11 mouse cellular contexts compared by ENCODE assay signal in the genomic region with DNA sequence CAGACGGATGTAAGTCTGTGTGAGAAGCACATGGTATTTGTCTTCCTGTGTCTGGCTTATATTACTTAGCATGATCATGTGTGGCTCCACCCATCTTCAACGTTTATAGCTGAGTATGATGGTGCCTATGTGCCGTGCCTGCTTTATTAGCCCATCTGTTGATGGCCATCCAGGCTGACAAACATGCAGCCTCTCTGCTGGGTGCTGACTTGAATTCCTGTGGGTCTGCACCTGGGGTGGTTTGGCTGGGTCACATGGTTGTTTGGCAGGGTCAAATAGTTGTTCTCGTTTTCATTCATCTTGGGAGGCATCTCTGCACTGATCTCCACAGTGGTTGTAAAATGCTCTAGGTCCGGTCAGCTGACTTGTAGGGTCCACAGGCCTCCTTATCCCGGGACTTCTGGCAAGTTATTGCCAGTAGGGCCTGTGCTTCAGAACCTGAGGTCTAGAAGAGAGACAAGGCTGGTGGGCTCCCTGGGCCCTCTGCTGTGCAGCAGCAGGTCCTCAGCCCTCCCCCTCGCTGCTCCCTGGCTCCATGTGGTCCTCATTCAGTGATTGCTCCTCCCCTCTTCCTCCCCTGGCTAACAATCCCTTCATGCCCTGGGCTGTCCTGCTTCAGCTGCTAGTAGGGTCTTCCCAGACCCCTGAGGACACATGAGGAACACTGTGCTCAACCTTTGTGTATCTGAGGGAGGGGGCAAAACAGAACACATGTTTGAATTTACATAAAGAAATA. TPM values are rescaled to one million over a fixed set of nuclear protein-coding genes. Genes with fewer than 3 reads are reported as not detected.
A peak's percentile ranks its signal among the peaks of the same experiment; 100 is the strongest.
DNase-seq lines count a peak whose midpoint lies in the region; ATAC-seq and TF ChIP-seq lines count a peak whose summit lies in the region.
"Had no signal": no experiment of that assay in that cellular context is flagged by ENCODE, and none has a peak within 500 bp of the region (broad histone marks: within the 10 kb centered on the region; RNA-seq: fewer than 3 reads in every experiment).

No protein-coding gene starts in this region.

- TF ChIP-seq POLR2A in kidney, adult 2 months (IDR thresholded peaks at IDR 0.05; ENCODE audit: low read depth, low read length): no peak

- H3K9me3 ChIP-seq in forebrain, embryonic 10.5 days: no peaks in the 10 kb centered on the region
- no peaks in the 10 kb centered on the region for H3K9me3 ChIP-seq in forebrain, embryonic 15.5 days
- H3K9me3 ChIP-seq in stomach, embryonic 16.5 days (replicated peaks; ENCODE audit: control insufficient read depth, low read length): no peaks in the 10 kb centered on the region
- H3K9me3 ChIP-seq: limb, embryonic 13.5 days had no signal

- WGBS in forebrain, embryonic 10.5 days: 69% methylated on average over 7 of the region's 7 CpGs
- WGBS in forebrain, embryonic 15.5 days: 68% methylated on average over 7 of the region's 7 CpGs
- 58% methylated on average over 7 of the region's 7 CpGs for WGBS in kidney, adult 2 months
- WGBS in stomach, embryonic 16.5 days: 48% methylated on average over 7 of the region's 7 CpGs

- no peak for DNase-seq in forebrain, embryonic 10.5 days (ENCODE audit: extremely low spot score, low spot score)
- no peak for DNase-seq in kidney, adult 2 months
- DNase-seq in kidney, postnatal 10 days: no peak
- peak; percentile 12 for DNase-seq in urinary bladder, adult 2 months (ENCODE audit: low spot score)
- DNase-seq in urinary bladder, postnatal 4 days (ENCODE audit: low spot score in 2 of 2): no peak
- DNase-seq in thymus, postnatal 14 days: no peak
- DNase-seq: forebrain, postnatal 0 days; layer of hippocampus, adult 9-11 months had no signal

- no peak for ATAC-seq in forebrain, embryonic 15.5 days (replicated peaks)
- no peak for ATAC-seq in stomach, embryonic 16.5 days (ENCODE audit: insufficient read depth, low FRiP score)
- ATAC-seq: forebrain, postnatal 0 days had no signal

- no peak overlapping the region for H3K4me3 ChIP-seq in forebrain, embryonic 10.5 days
- no peak overlapping the region for H3K4me3 ChIP-seq in forebrain, embryonic 15.5 days
- H3K4me3 ChIP-seq in kidney, adult 2 months (ENCODE audit: insufficient read depth, low read depth, low read length): no peak overlapping the region
- H3K4me3 ChIP-seq in stomach, embryonic 16.5 days (replicated peaks; ENCODE audit: low read length): no peak overlapping the region
- H3K4me3 ChIP-seq: limb, embryonic 13.5 days had no signal

- H3K36me3 ChIP-seq in forebrain, embryonic 10.5 days (replicated peaks): no peaks in the 10 kb centered on the region
- H3K36me3 ChIP-seq in forebrain, embryonic 15.5 days: no peaks in the 10 kb centered on the region
- H3K36me3 ChIP-seq in kidney, adult 2 months (ENCODE audit: control insufficient read depth, insufficient read depth, low read length): no peaks in the 10 kb centered on the region
- H3K36me3 ChIP-seq in stomach, embryonic 16.5 days (ENCODE audit: control insufficient read depth, insufficient read depth, low read length): no peaks in the 10 kb centered on the region
- H3K36me3 ChIP-seq: limb, embryonic 13.5 days had no signal

- peak overlapping the region; percentile 64 for H3K27ac ChIP-seq in forebrain, embryonic 10.5 days
- no peak overlapping the region for H3K27ac ChIP-seq in forebrain, embryonic 15.5 days (replicated peaks)
- H3K27ac ChIP-seq in kidney, adult 2 months (ENCODE audit: insufficient read depth, low read depth, low read length): peak overlapping the region; percentile 10; the same call in 1 of the 2 replicates
- H3K27ac ChIP-seq in stomach, embryonic 16.5 days (ENCODE audit: low read length): peak overlapping the region; percentile 74; the same call in 1 of the 2 replicates
- H3K27ac ChIP-seq: limb, embryonic 13.5 days had no signal

- H3K4me2 ChIP-seq in forebrain, embryonic 15.5 days (replicated peaks): no peak overlapping the region
- H3K4me2 ChIP-seq in stomach, embryonic 16.5 days (ENCODE audit: low read depth, low read length): no peak overlapping the region
- H3K4me2 ChIP-seq: limb, embryonic 13.5 days had no signal

- no peak for TF ChIP-seq CTCF in kidney, adult 2 months (conservative IDR thresholded peaks at IDR 0.05; ENCODE audit: insufficient read depth, insufficient read length, low read depth, low read length)

- H3K27me3 ChIP-seq in forebrain, embryonic 10.5 days (ENCODE audit: poor library complexity, severe bottlenecking): 0 out of 2 replicates have a peak, but pooled peaks cover 3% of the 10 kb centered on the region
- no peaks in the 10 kb centered on the region for H3K27me3 ChIP-seq in forebrain, embryonic 15.5 days
- no peaks in the 10 kb centered on the region for H3K27me3 ChIP-seq in kidney, adult 2 months (replicated peaks; ENCODE audit: control insufficient read depth, insufficient read depth, low read length)
- H3K27me3 ChIP-seq in stomach, embryonic 16.5 days (ENCODE audit: control insufficient read depth, insufficient read depth, low read length): no peaks in the 10 kb centered on the region
- H3K27me3 ChIP-seq: limb, embryonic 13.5 days had no signal

- peaks cover 39% of the 10 kb centered on the region for H3K4me1 ChIP-seq in forebrain, embryonic 10.5 days
- peaks cover 4% of the 10 kb centered on the region; the same call in 1 of the 2 replicates for H3K4me1 ChIP-seq in forebrain, embryonic 15.5 days
- H3K4me1 ChIP-seq in kidney, adult 2 months (ENCODE audit: control insufficient read depth, insufficient read depth, low read length): peaks cover 42% of the 10 kb centered on the region
- H3K4me1 ChIP-seq in stomach, embryonic 16.5 days (ENCODE audit: control insufficient read depth, insufficient read depth, low read length): peaks cover 21% of the 10 kb centered on the region

- H3K9ac ChIP-seq in forebrain, embryonic 15.5 days (replicated peaks): no peak overlapping the region
- no peak overlapping the region for H3K9ac ChIP-seq in stomach, embryonic 16.5 days (ENCODE audit: low read length)
- H3K9ac ChIP-seq: forebrain, postnatal 0 days; limb, embryonic 13.5 days had no signal

RNA-seq across cellular contexts. Expression of a gene that starts 29.1 kb away (rescaled TPM):
- polyA plus RNA-seq in forebrain, embryonic 10.5 days (2016; fragmentation: Nextera tagmentation; extraction: Ambion mirVana): 12.5 and 13.6 TPM in 2 replicates
- 23.9 and 28.3 TPM in 2 replicates for polyA plus RNA-seq in forebrain, embryonic 15.5 days (2015; fragmentation: Nextera tagmentation; extraction: Ambion mirVana)
- 16.7 and 20.6 TPM in 2 replicates for polyA plus RNA-seq in kidney, adult 2 months (2012; rRNA removed)
- 15.7 and 16.7 TPM in 2 replicates for polyA plus RNA-seq in urinary bladder, adult 2 months (2012; rRNA removed)
- polyA plus RNA-seq in stomach, embryonic 16.5 days (2015; fragmentation: Nextera tagmentation; extraction: Ambion mirVana): 15.6 and 16.2 TPM in 2 replicates
